Mouse (Mus musculus) erythroblast, embryonic 14.5 days (primary cell): Measurements from ENCODE around the gene Ceacam20. TPM values are rescaled to one million over a fixed set of nuclear protein-coding genes. Genes with fewer than 3 reads are reported as not detected.
"Not testable (repeated sequence)": the region's sequence is repeated elsewhere in the genome, so short reads cannot be mapped to it uniquely, and the experiment has no call there.

Experiments used
- H3K27me3 ChIP-seq: 2 replicates; pipeline ENCODE4 v1.6.1; 2012; ENCODE audit warnings: inconsistent platforms; ENCODE audit not compliant: control insufficient read depth
- H3K36me3 ChIP-seq: 2 replicates; pipeline ENCODE4 v1.6.1; 2012; ENCODE audit warnings: mild to moderate bottlenecking, inconsistent platforms; ENCODE audit not compliant: control insufficient read depth
- H3K4me1 ChIP-seq: 2 replicates; pipeline ENCODE4 v1.6.1; 2012; ENCODE audit warnings: inconsistent platforms; ENCODE audit not compliant: control insufficient read depth
- H3K4me3 ChIP-seq: replicated peaks from 2 replicates; pipeline ENCODE3; 2012; ENCODE audit warnings: moderate library complexity, mild to moderate bottlenecking, inconsistent platforms
- H3K9me3 ChIP-seq: 2 replicates; pipeline ENCODE4 v1.6.1; 2012; ENCODE audit warnings: low read length, inconsistent platforms, mixed read lengths; ENCODE audit not compliant: control insufficient read depth
- GATA1 ChIP-seq: IDR thresholded peaks from 2 replicates; pipeline ENCODE4 v1.6.1; 2012; ENCODE audit warnings: low read length, inconsistent platforms, mixed read lengths
- TAL1 ChIP-seq: IDR thresholded peaks from 3 replicates; pipeline ENCODE4 v1.6.1; 2012; ENCODE audit warnings: low read length, inconsistent platforms, mixed read lengths
- polyA plus RNA-seq: library from polyadenylated mRNA; stranded (reverse); fragments of >175 nt; gene quantifications from 2 replicates; pipeline ENCODE4 v1.2.3, GENCODE M21; 2012

Ceacam20 gene
- not detected in 2 replicates for polyA plus RNA-seq

GRCm38 (mm10) chr7:19964985-19965579 is at the start of gene Ceacam20:
Gene Ceacam20 (plus strand): TSS chr7:19965412.
- Histone ChIP-seq H3K4me1 (no peaks in the 10 kb centered on the region), H3K27me3 (no peaks in the 10 kb centered on the region), H3K4me3 (no peak within 1 kb of the TSS), H3K36me3 (no peaks in the 10 kb centered on the region), H3K9me3 (peaks cover 11% of the 10 kb centered on the region)
- no peak for TF ChIP-seq GATA1
- TF ChIP-seq TAL1: no peak

DNA sequence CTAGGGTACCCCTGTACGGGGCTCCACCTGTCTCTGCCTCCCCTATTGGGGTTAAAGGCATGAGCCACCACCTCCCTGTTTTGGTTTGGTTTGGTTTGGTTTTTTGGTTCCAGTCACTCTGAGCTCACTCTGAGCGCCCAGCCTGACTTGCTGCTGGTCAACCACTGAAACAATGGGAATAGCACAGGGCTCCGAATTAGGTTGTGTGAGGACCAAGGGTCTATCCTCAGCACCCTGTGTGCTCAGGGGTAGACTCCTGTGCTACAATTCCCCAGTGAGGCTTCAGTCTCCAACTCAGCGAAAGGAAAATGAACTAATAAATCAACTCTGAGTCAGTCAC is 45.1 kb upstream of the Ceacam20 start:
- Histone ChIP-seq H3K9me3 (no peaks in the 10 kb centered on the region), H3K4me3 (no peak overlapping the region), H3K36me3 (no peaks in the 10 kb centered on the region), H3K4me1 (no peaks in the 10 kb centered on the region), H3K27me3 (peaks cover 3% of the 10 kb centered on the region; the same call in 1 of the 2 replicates)
- no peak for TF ChIP-seq GATA1
- TF ChIP-seq TAL1: no peak

DNA sequence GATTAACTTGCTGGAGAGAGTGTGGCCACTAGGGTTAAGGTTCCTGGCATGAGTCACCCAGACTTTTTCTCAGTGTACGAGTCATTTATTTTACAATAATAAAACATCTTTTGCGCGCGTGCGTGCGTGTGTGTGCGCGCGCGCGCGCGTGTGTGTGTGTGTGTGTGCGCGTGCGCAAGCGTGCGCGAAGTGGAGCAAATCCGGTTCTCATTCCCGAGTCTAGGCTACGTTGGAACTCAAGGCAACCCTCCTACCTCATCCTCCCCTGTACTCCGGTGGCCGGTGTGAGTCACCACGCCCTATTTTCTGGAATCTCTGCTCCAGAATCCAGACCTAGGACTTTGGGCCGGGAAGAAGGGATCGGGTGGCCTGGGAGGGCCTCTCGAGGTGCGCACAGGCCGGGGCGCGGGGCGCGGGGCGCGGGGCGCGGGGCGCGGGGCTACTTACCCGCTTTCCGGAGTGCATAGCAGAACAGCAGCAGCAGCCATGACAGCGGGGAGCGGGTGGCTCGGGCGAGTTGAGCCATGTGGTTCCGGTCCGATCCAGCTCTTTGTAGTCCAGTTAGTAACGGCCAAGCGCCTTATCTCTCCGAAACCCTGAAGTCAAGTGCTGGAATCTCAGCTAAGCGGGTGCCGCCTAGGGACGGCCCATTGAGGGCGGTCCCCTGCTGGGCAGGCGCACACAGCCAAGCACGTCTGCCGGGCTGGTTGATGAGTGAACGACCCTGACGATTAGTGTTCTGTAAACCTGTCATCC is 44.5 kb upstream of the Ceacam20 start, which contains the start of gene Pvr:
TSS of gene Pvr (minus strand) at position 655 of the 756 bp plus-strand sequence.
- no peak for TF ChIP-seq GATA1
- no peak for TF ChIP-seq TAL1
- H3K27me3 ChIP-seq: peaks cover 3% of the 10 kb centered on the region; the same call in 1 of the 2 replicates
- no peaks in the 10 kb centered on the region for H3K9me3 ChIP-seq
- no peaks in the 10 kb centered on the region for H3K36me3 ChIP-seq
- H3K4me1 ChIP-seq: no peaks in the 10 kb centered on the region
- H3K4me3 ChIP-seq: peak within 1 kb of the TSS; percentile 43

- H3K9me3 ChIP-seq: no peaks in the 10 kb centered on the region
- no peaks in the 10 kb centered on the region for H3K36me3 ChIP-seq
- no peak overlapping the region for H3K4me3 ChIP-seq
- H3K27me3 ChIP-seq: peaks cover 3% of the 10 kb centered on the region; the same call in 1 of the 2 replicates
- H3K4me1 ChIP-seq: no peaks in the 10 kb centered on the region
- TF ChIP-seq GATA1 (no peak), TAL1 (no peak)
Observed at GRCm38 (mm10) chr7:19923354-19923753, 41.9 kb upstream of the Ceacam20 start.

DNA sequence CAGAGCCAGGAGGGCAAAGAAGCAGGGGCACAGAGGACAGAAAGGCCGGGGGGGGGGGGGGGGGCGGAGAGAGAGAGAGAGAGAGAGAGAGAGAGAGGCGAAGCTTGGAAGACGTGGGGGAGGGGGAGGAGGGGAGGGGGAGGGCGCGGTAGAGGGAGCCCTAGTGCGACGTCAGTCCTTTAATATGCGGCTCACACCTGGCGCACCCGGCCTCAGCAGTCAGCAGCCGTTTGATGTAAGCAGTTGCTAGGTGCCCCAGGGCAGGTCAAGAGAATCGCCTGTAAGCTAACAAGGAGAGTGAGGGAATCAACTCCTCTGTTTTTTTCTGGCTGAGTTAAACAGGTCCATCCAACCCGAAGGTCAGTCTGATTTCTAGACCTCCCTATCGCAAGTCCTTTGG is 41.4 kb upstream of the Ceacam20 start:
- Histone ChIP-seq H3K36me3 (no peaks in the 10 kb centered on the region), H3K9me3 (no peaks in the 10 kb centered on the region), H3K4me3 (no peak overlapping the region), H3K4me1 (no peaks in the 10 kb centered on the region), H3K27me3 (peaks cover 3% of the 10 kb centered on the region; the same call in 1 of the 2 replicates)
- TF ChIP-seq TAL1: no peak
- TF ChIP-seq GATA1: no peak

- TF ChIP-seq TAL1: no peak
- no peak for TF ChIP-seq GATA1
- H3K9me3 ChIP-seq: no peaks in the 10 kb centered on the region
- no peak overlapping the region for H3K4me3 ChIP-seq
- H3K4me1 ChIP-seq: no peaks in the 10 kb centered on the region
- H3K27me3 ChIP-seq: peaks cover 3% of the 10 kb centered on the region; the same call in 1 of the 2 replicates
- H3K36me3 ChIP-seq: no peaks in the 10 kb centered on the region
Observed at GRCm38 (mm10) chr7:19925376-19925775, 39.8 kb upstream of the Ceacam20 start.

DNA sequence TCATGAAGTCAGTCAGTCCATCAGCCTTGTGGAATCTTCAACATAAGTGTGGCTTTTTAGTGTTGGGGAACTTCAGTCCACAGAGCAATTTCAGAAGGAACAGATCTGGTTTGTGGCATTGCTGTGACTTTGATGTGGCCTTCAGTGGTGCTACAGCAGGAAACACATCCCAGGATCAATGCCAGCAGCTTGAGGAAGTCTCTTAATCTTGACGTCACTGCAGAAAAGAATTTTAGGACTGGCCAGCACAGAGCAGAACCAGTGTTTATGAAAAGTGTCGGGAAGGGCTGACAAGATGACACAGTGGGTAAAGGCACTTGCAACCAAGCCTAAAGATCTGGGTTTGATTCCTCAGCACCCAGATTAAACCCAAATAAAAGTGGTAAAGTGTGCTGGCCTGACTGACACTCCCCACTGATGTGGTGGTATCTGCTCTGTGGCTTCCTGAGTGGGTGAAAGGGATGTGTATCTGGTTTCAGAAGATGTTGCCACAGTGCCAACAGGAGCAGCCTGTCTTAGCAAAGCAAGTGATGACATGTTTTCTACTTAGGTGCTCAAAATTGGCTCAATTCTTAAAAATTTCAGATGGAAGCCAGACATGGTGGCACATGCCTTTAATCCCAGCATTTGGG is 38.2 kb upstream of the Ceacam20 start:
- H3K36me3 ChIP-seq: no peaks in the 10 kb centered on the region
- no peaks in the 10 kb centered on the region for H3K4me1 ChIP-seq
- TF ChIP-seq GATA1 (no peak), TAL1 (no peak)
- H3K9me3 ChIP-seq: no peaks in the 10 kb centered on the region
- peaks cover 3% of the 10 kb centered on the region; the same call in 1 of the 2 replicates for H3K27me3 ChIP-seq
- H3K4me3 ChIP-seq: no peak overlapping the region

GRCm38 (mm10) chr7:19928486-19928885 is 36.7 kb upstream of the Ceacam20 start:
- Histone ChIP-seq H3K36me3 (no peaks in the 10 kb centered on the region), H3K4me3 (no peak overlapping the region), H3K9me3 (no peaks in the 10 kb centered on the region), H3K27me3 (peaks cover 7% of the 10 kb centered on the region), H3K4me1 (peaks cover 3% of the 10 kb centered on the region; the same call in 1 of the 2 replicates)
- no peak for TF ChIP-seq GATA1
- TF ChIP-seq TAL1: no peak

DNA sequence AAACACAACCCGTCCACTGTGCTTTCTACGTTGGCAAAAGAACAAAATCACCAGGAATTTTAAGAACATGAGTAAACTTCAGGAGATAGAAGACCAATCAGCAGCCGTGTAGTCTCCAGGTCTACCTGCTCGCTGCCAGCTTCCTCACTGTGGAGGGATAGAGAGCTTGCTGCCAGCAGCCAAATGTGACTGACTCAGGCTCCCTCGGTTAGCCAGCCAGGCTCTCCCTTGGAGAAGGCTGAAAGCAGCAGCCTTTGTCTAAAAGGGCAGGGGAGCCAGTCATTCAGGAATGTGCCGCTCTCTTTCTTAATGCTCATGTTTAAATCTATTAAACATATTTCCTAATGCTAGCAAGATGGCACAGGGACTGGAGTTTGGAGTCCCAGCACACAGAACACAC is 34.7 kb upstream of the Ceacam20 start:
- H3K4me1 ChIP-seq, H3K36me3 ChIP-seq, H3K27me3 ChIP-seq, H3K4me3 ChIP-seq, H3K9me3 ChIP-seq: not testable (repeated sequence)
